Mouse (Mus musculus) embryonic facial prominence, embryonic 12.5 days (tissue): ENCODE results near the gene Rmnd5b. TPM values are rescaled to one million over a fixed set of nuclear protein-coding genes. Genes with fewer than 3 reads are reported as not detected.
A peak's percentile ranks its signal among the peaks of the same experiment; 100 is the strongest.
"Not testable (repeated sequence)": the region's sequence is repeated elsewhere in the genome, so short reads cannot be mapped to it uniquely, and the experiment has no call there.

Source experiments
- ATAC-seq: fragments of 200-750 bp; cut with Nextera tagmentation; 2 replicates; pipeline ENCODE4 v1.8.0; 2017; ENCODE audit not compliant: insufficient number of reproducible peaks, insufficient read depth, low FRiP score, low TSS enrichment
- H3K27ac ChIP-seq: fragments of 300-500 bp; sonication (generic); 2 replicates; pipeline ENCODE4 v1.5.1; 2016; ENCODE audit warnings: mild to moderate bottlenecking
- H3K27me3 ChIP-seq: fragments of 300-500 bp; sonication (generic); 2 replicates; pipeline ENCODE4 v1.6.1; 2016; ENCODE audit warnings: mild to moderate bottlenecking, moderate library complexity
- H3K36me3 ChIP-seq: fragments of 300-500 bp; sonication (generic); 2 replicates; pipeline ENCODE4 v1.6.1; 2016; ENCODE audit warnings: mild to moderate bottlenecking
- H3K4me1 ChIP-seq: fragments of 300-500 bp; sonication (generic); 2 replicates; pipeline ENCODE4 v1.6.1; 2016
- H3K4me2 ChIP-seq: fragments of 300-500 bp; sonication (generic); replicated peaks from 2 replicates; pipeline ENCODE4 v1.6.1; 2016; ENCODE audit warnings: mild to moderate bottlenecking, moderate library complexity
- H3K4me3 ChIP-seq: fragments of 300-500 bp; sonication (generic); 2 replicates; pipeline ENCODE4 v1.5.1; 2016; ENCODE audit warnings: mild to moderate bottlenecking
- H3K9ac ChIP-seq: fragments of 300-500 bp; sonication (generic); 2 replicates; pipeline ENCODE4 v1.6.1; 2016; ENCODE audit warnings: mild to moderate bottlenecking, moderate library complexity
- H3K9me3 ChIP-seq: fragments of 300-500 bp; sonication (generic); 2 replicates; pipeline ENCODE4 v1.6.1; 2016; ENCODE audit warnings: mild to moderate bottlenecking, moderate library complexity
- WGBS: fragments of 180-500 bp; shearing (Covaris S2); methylation state at CpG from one replicate; pipeline ENCODE4 v1.1.7; 2016; 5-methylcytosine and 5-hydroxymethylcytosine counted together
- polyA plus RNA-seq: library from polyadenylated mRNA; unstranded; fragments of >200 nt; fragmentation: Nextera tagmentation; extraction: Ambion mirVana; gene quantifications from 2 replicates; pipeline ENCODE4 v1.2.1, GENCODE M21; 2016

The Rmnd5b gene
- polyA plus RNA-seq = 43.7 and 47.6 TPM in 2 replicates

- Histone ChIP-seq H3K9me3 (no peaks in the 10 kb centered on the region), H3K27ac (peak within 1 kb of the TSS; percentile 77), H3K27me3 (no peaks in the 10 kb centered on the region), H3K4me2 (peak within 1 kb of the TSS; percentile 80), H3K9ac (peak within 1 kb of the TSS; percentile 72), H3K36me3 (no peaks in the 10 kb centered on the region), H3K4me1 (peaks cover 19% of the 10 kb centered on the region), H3K4me3 (peak within 1 kb of the TSS; percentile 81)
- under 1% methylated on average over 61 of the region's 61 CpGs for WGBS
- peak; percentile 74 for ATAC-seq
These were observed at the start of gene Rmnd5b for GRCm38 (mm10) chr11:51635525-51636322. Gene Rmnd5b (minus strand): TSS chr11:51635896.

GRCm38 (mm10) chr11:51681976-51682374, 46.3 kb upstream of the Rmnd5b start:
- Histone ChIP-seq H3K4me1 (peaks cover 4% of the 10 kb centered on the region; the same call in 1 of the 2 replicates), H3K36me3 (peaks cover 4% of the 10 kb centered on the region), H3K4me3 (no peak overlapping the region), H3K4me2 (no peak overlapping the region), H3K9me3 (no peaks in the 10 kb centered on the region), H3K9ac (no peak overlapping the region), H3K27me3 (no peaks in the 10 kb centered on the region), H3K27ac (0 out of 2 replicates have a peak overlapping the region, but pooled peaks have one; percentile 9)
- no peak for ATAC-seq
- WGBS = 47% methylated on average over 8 of the region's 8 CpGs

GRCm38 (mm10) chr11:51681324-51681975, 45.8 kb upstream of the Rmnd5b start:
- H3K9ac ChIP-seq = no peak overlapping the region; the same call in 1 of the 2 replicates
- no peaks in the 10 kb centered on the region for H3K27me3 ChIP-seq
- WGBS = 31% methylated on average over 13 of the region's 13 CpGs
- peaks cover 4% of the 10 kb centered on the region; the same call in 1 of the 2 replicates for H3K4me1 ChIP-seq
- H3K36me3 ChIP-seq = peaks cover 4% of the 10 kb centered on the region
- no peaks in the 10 kb centered on the region for H3K9me3 ChIP-seq
- no peak overlapping the region for H3K4me3 ChIP-seq
- 0 out of 2 replicates have a peak overlapping the region, but pooled peaks have one; percentile 9 for H3K27ac ChIP-seq
- no peak for ATAC-seq
- H3K4me2 ChIP-seq = no peak overlapping the region

GRCm38 (mm10) chr11:51679466-51679865, 43.8 kb upstream of the Rmnd5b start:
- peaks cover 4% of the 10 kb centered on the region; the same call in 1 of the 2 replicates for H3K4me1 ChIP-seq
- H3K9ac ChIP-seq = no peak overlapping the region
- 73% methylated on average over 3 of the region's 3 CpGs for WGBS
- H3K4me2 ChIP-seq = no peak overlapping the region
- H3K27me3 ChIP-seq = no peaks in the 10 kb centered on the region
- no peaks in the 10 kb centered on the region for H3K36me3 ChIP-seq
- H3K4me3 ChIP-seq = no peak overlapping the region
- ATAC-seq = no peak
- no peaks in the 10 kb centered on the region for H3K9me3 ChIP-seq
- no peak overlapping the region for H3K27ac ChIP-seq

- Histone ChIP-seq H3K4me3 (no peak overlapping the region), H3K36me3 (no peaks in the 10 kb centered on the region), H3K27ac (no peak overlapping the region), H3K27me3 (no peaks in the 10 kb centered on the region), H3K4me1 (peaks cover 6% of the 10 kb centered on the region; the same call in 1 of the 2 replicates), H3K4me2 (no peak overlapping the region), H3K9me3 (no peaks in the 10 kb centered on the region), H3K9ac (no peak overlapping the region)
- no peak for ATAC-seq
- 66% methylated on average over 6 of the region's 6 CpGs for WGBS
These were observed 42.2 kb upstream of the Rmnd5b start for GRCm38 (mm10) chr11:51677737-51678418.

GRCm38 (mm10) chr11:51675386-51675785, 39.7 kb upstream of the Rmnd5b start:
- Histone ChIP-seq H3K36me3 (no peaks in the 10 kb centered on the region), H3K4me2 (no peak overlapping the region), H3K4me3 (no peak overlapping the region), H3K9ac (no peak overlapping the region), H3K27ac (no peak overlapping the region), H3K9me3 (no peaks in the 10 kb centered on the region), H3K27me3 (no peaks in the 10 kb centered on the region), H3K4me1 (peaks cover 3% of the 10 kb centered on the region; the same call in 1 of the 2 replicates)
- 66% methylated on average over 5 of the region's 5 CpGs for WGBS
- ATAC-seq = no peak

GRCm38 (mm10) chr11:51673291-51673690, 37.6 kb upstream of the Rmnd5b start:
- Histone ChIP-seq H3K36me3 (no peaks in the 10 kb centered on the region), H3K9ac (no peak overlapping the region), H3K4me3 (no peak overlapping the region), H3K4me2 (no peak overlapping the region), H3K27ac (no peak overlapping the region), H3K4me1 (peaks cover 3% of the 10 kb centered on the region; the same call in 1 of the 2 replicates), H3K9me3 (no peaks in the 10 kb centered on the region), H3K27me3 (no peaks in the 10 kb centered on the region)
- WGBS = 80% methylated on average over 9 of the region's 9 CpGs
- no peak for ATAC-seq

- Histone ChIP-seq H3K36me3 (no peaks in the 10 kb centered on the region), H3K4me2 (no peak overlapping the region), H3K27ac (no peak overlapping the region), H3K9ac (no peak overlapping the region), H3K4me3 (no peak overlapping the region), H3K4me1 (peaks cover 3% of the 10 kb centered on the region; the same call in 1 of the 2 replicates), H3K27me3 (no peaks in the 10 kb centered on the region), H3K9me3 (no peaks in the 10 kb centered on the region)
- no peak for ATAC-seq
- WGBS = 74% methylated on average over 2 of the region's 2 CpGs
These were observed 35.7 kb upstream of the Rmnd5b start for GRCm38 (mm10) chr11:51671376-51671775.

- Histone ChIP-seq H3K9me3 (no peaks in the 10 kb centered on the region), H3K4me2 (no peak overlapping the region), H3K4me3 (no peak overlapping the region), H3K9ac (no peak overlapping the region), H3K36me3 (no peaks in the 10 kb centered on the region), H3K27ac (no peak overlapping the region), H3K4me1 (peaks cover 3% of the 10 kb centered on the region; the same call in 1 of the 2 replicates), H3K27me3 (no peaks in the 10 kb centered on the region)
- ATAC-seq = no peak
- WGBS = 94% methylated on average over 7 of the region's 7 CpGs
These were observed 35.1 kb upstream of the Rmnd5b start for GRCm38 (mm10) chr11:51670846-51671245.

- not testable (repeated sequence) for H3K36me3 ChIP-seq, H3K9ac ChIP-seq, H3K4me1 ChIP-seq, H3K4me3 ChIP-seq, H3K27ac ChIP-seq, H3K4me2 ChIP-seq, H3K27me3 ChIP-seq, ATAC-seq, H3K9me3 ChIP-seq
- WGBS = 91% methylated on average over 7 of the region's 7 CpGs
These were observed 29.1 kb upstream of the Rmnd5b start for GRCm38 (mm10) chr11:51664747-51665146.

- WGBS = 81% methylated on average over 7 of the region's 7 CpGs
These were observed 26.9 kb upstream of the Rmnd5b start for GRCm38 (mm10) chr11:51662632-51663031.

More at GRCm38 (mm10) chr11:51662632-51663031, 26.9 kb upstream of the Rmnd5b start:
- Histone ChIP-seq H3K36me3 (no peaks in the 10 kb centered on the region), H3K4me2 (no peak overlapping the region), H3K9me3 (no peaks in the 10 kb centered on the region), H3K9ac (no peak overlapping the region), H3K4me1 (peaks cover 15% of the 10 kb centered on the region), H3K4me3 (no peak overlapping the region), H3K27ac (no peak overlapping the region), H3K27me3 (no peaks in the 10 kb centered on the region)
- no peak for ATAC-seq
